Mouse (Mus musculus) retina, postnatal 7 days (tissue): ENCODE measurements around the gene Smyd1.

Experiments
- DNase-seq: peaks from one replicate; pipeline ENCODE4 v3.0.0-alpha.2; 2012; ENCODE audit warnings: low read depth, low spot score

Gene Smyd1

GRCm38 (mm10) chr6:71259166-71259565 is 62.9 kb downstream of the Smyd1 start:
- no peak for DNase-seq

- no peak for DNase-seq
These were observed 63.5 kb downstream of the Smyd1 start for GRCm38 (mm10) chr6:71258562-71258961.

- no peak for DNase-seq
These were observed 64.7 kb downstream of the Smyd1 start for GRCm38 (mm10) chr6:71257375-71257774.

- no peak for DNase-seq
These were observed 65.9 kb downstream of the Smyd1 start for GRCm38 (mm10) chr6:71256166-71256565.

GRCm38 (mm10) chr6:71254456-71254855 is 67.6 kb downstream of the Smyd1 start:
- no peak for DNase-seq

GRCm38 (mm10) chr6:71250951-71251350 is 71.1 kb downstream of the Smyd1 start:
- DNase-seq: no peak

GRCm38 (mm10) chr6:71249615-71250014 is 72.4 kb downstream of the Smyd1 start:
- no peak for DNase-seq

- DNase-seq: no peak
These were observed 73.6 kb downstream of the Smyd1 start for GRCm38 (mm10) chr6:71248420-71248819.

- no peak for DNase-seq
These were observed 78.8 kb downstream of the Smyd1 start for GRCm38 (mm10) chr6:71243258-71243657.

- no peak for DNase-seq
These were observed 79.2 kb downstream of the Smyd1 start for GRCm38 (mm10) chr6:71242811-71243210.

GRCm38 (mm10) chr6:71240831-71241230 is 81.2 kb downstream of the Smyd1 start:
- no peak for DNase-seq

- DNase-seq: no peak
These were observed 82.8 kb downstream of the Smyd1 start for GRCm38 (mm10) chr6:71239069-71239750.

- DNase-seq: no peak
These were observed 85.0 kb downstream of the Smyd1 start for GRCm38 (mm10) chr6:71237031-71237431.

- no peak for DNase-seq
These were observed 85.5 kb downstream of the Smyd1 start for GRCm38 (mm10) chr6:71236506-71236905.

- DNase-seq: no peak
These were observed 86.1 kb downstream of the Smyd1 start for GRCm38 (mm10) chr6:71235944-71236343.

GRCm38 (mm10) chr6:71235121-71235520 is 86.9 kb downstream of the Smyd1 start:
- no peak for DNase-seq

GRCm38 (mm10) chr6:71227157-71227770 is 94.8 kb downstream of the Smyd1 start:
- no peak for DNase-seq

- no peak for DNase-seq
These were observed 95.5 kb downstream of the Smyd1 start for GRCm38 (mm10) chr6:71226544-71226943.

- DNase-seq: no peak
These were observed 97.7 kb downstream of the Smyd1 start for GRCm38 (mm10) chr6:71224184-71224943.

GRCm38 (mm10) chr6:71221501-71221900 is 100.5 kb downstream of the Smyd1 start:
- no peak for DNase-seq

GRCm38 (mm10) chr6:71212471-71212870 is 109.6 kb downstream of the Smyd1 start:
- no peak for DNase-seq

GRCm38 (mm10) chr6:71211917-71212316 is 110.1 kb downstream of the Smyd1 start:
- no peak for DNase-seq

- no peak for DNase-seq
These were observed 113.3 kb downstream of the Smyd1 start for GRCm38 (mm10) chr6:71208691-71209090.
